8 mouse cellular contexts compared by ENCODE assay signal in genomic region chr7:140881696-140882468, GRCm38 (mm10). TPM values are rescaled to one million over a fixed set of nuclear protein-coding genes. Genes with fewer than 3 reads are reported as not detected.
DNase-seq lines count a peak whose midpoint lies in the region; ATAC-seq and TF ChIP-seq lines count a peak whose summit lies in the region.

Gene Psmd13 (plus strand): TSS chr7:140881968.
Gene Sirt3 (minus strand): TSS chr7:140882309.

- peak; percentile 8; the same call in 1 of the 2 replicates for TF ChIP-seq CTCF in midbrain, postnatal 0 days (IDR thresholded peaks at IDR 0.05)

- H3K9ac ChIP-seq in embryonic facial prominence, embryonic 14.5 days (ENCODE audit: low read depth, low read length): peak within 1 kb of the TSS; percentile 78
- H3K9ac ChIP-seq in limb, embryonic 14.5 days (ENCODE audit: low read depth, low read length, severe bottlenecking): peak within 1 kb of the TSS; percentile 69
- peak within 1 kb of the TSS; percentile 94 for H3K9ac ChIP-seq in midbrain, postnatal 0 days (replicated peaks; ENCODE audit: low read length, poor library complexity, severe bottlenecking)

- H3K27me3 ChIP-seq in embryonic facial prominence, embryonic 14.5 days (replicated peaks; ENCODE audit: control insufficient read depth, insufficient read depth, low read length): no peaks in the 10 kb centered on the region
- H3K27me3 ChIP-seq in limb, embryonic 14.5 days (ENCODE audit: control insufficient read depth, insufficient read depth, low read length): no peaks in the 10 kb centered on the region
- no peaks in the 10 kb centered on the region for H3K27me3 ChIP-seq in midbrain, postnatal 0 days (ENCODE audit: insufficient read depth, low read length)

- DNase-seq in 3T3-L1 (ENCODE audit: low read depth, low spot score): peak; percentile 93
- DNase-seq in adrenal gland, postnatal 4 days (ENCODE audit: low spot score in 2 of 2): peak; percentile 88 to 89
- peak; percentile 97 for DNase-seq in embryonic facial prominence, embryonic 14.5 days (ENCODE audit: low spot score)
- peak; percentile 93 for DNase-seq in heart, adult 8-10 months (ENCODE audit: low spot score)
- DNase-seq in kidney, adult 9 months: peak; percentile 95
- peak; percentile 96 for DNase-seq in limb, embryonic 14.5 days (ENCODE audit: low spot score)
- DNase-seq in midbrain, postnatal 0 days (ENCODE audit: low spot score): peak; percentile 97
- DNase-seq in spleen, postnatal 14 days (ENCODE audit: low spot score in 2 of 2): peak; percentile 86 to 91

- H3K27ac ChIP-seq in embryonic facial prominence, embryonic 14.5 days (replicated peaks; ENCODE audit: low read depth, low read length): peak within 1 kb of the TSS; percentile 91
- peak within 1 kb of the TSS; percentile 58 for H3K27ac ChIP-seq in limb, embryonic 14.5 days (replicated peaks; ENCODE audit: low read depth, low read length)
- peak within 1 kb of the TSS; percentile 89 for H3K27ac ChIP-seq in midbrain, postnatal 0 days (ENCODE audit: low read depth, low read length)

- peak; percentile 97 for ATAC-seq in embryonic facial prominence, embryonic 14.5 days (ENCODE audit: low read depth)
- ATAC-seq in limb, embryonic 14.5 days (ENCODE audit: low FRiP score, low read depth): peak; percentile 96
- ATAC-seq in midbrain, postnatal 0 days (ENCODE audit: low FRiP score): peak; percentile 96

- peaks cover 27% of the 10 kb centered on the region for H3K36me3 ChIP-seq in embryonic facial prominence, embryonic 14.5 days (ENCODE audit: control insufficient read depth, insufficient read depth, low read length)
- H3K36me3 ChIP-seq in limb, embryonic 14.5 days (ENCODE audit: control insufficient read depth, insufficient read depth, low read length): peaks cover 29% of the 10 kb centered on the region
- H3K36me3 ChIP-seq in midbrain, postnatal 0 days (ENCODE audit: insufficient read depth, low read length): peaks cover 13% of the 10 kb centered on the region

- WGBS in embryonic facial prominence, embryonic 14.5 days: under 1% methylated on average over 42 of the region's 59 CpGs
- under 1% methylated on average over 58 of the region's 59 CpGs for WGBS in limb, embryonic 14.5 days
- whole genome bisulfite sequencing in midbrain, postnatal 0 days: under 1% methylated on average over 55 of the region's 59 CpGs

- H3K9me3 ChIP-seq in embryonic facial prominence, embryonic 14.5 days (ENCODE audit: control insufficient read depth, low read length): no peaks in the 10 kb centered on the region
- no peaks in the 10 kb centered on the region for H3K9me3 ChIP-seq in limb, embryonic 14.5 days (ENCODE audit: control insufficient read depth, low read length)
- H3K9me3 ChIP-seq in midbrain, postnatal 0 days (ENCODE audit: low read length): no peaks in the 10 kb centered on the region

- H3K4me1 ChIP-seq in embryonic facial prominence, embryonic 14.5 days (ENCODE audit: control insufficient read depth, insufficient read depth, low read length): peaks cover 8% of the 10 kb centered on the region
- H3K4me1 ChIP-seq in limb, embryonic 14.5 days (ENCODE audit: control insufficient read depth, insufficient read depth, low read length): peaks cover 7% of the 10 kb centered on the region
- H3K4me1 ChIP-seq in midbrain, postnatal 0 days (ENCODE audit: insufficient read depth, low read length): 0 out of 2 replicates have a peak, but pooled peaks cover 4% of the 10 kb centered on the region

- H3K4me3 ChIP-seq in embryonic facial prominence, embryonic 14.5 days (ENCODE audit: low read depth, low read length): peak within 1 kb of the TSS; percentile 60
- H3K4me3 ChIP-seq in limb, embryonic 14.5 days (replicated peaks; ENCODE audit: low read length): peak within 1 kb of the TSS; percentile 72
- peak within 1 kb of the TSS; percentile 81 for H3K4me3 ChIP-seq in midbrain, postnatal 0 days (ENCODE audit: low read depth, low read length)

- H3K4me2 ChIP-seq in embryonic facial prominence, embryonic 14.5 days (ENCODE audit: low read depth, low read length): peak within 1 kb of the TSS; percentile 73
- peak within 1 kb of the TSS; percentile 49 for H3K4me2 ChIP-seq in limb, embryonic 14.5 days (replicated peaks; ENCODE audit: low read depth, low read length, severe bottlenecking)
- peak within 1 kb of the TSS; percentile 74 for H3K4me2 ChIP-seq in midbrain, postnatal 0 days (ENCODE audit: low read depth, low read length, poor library complexity, severe bottlenecking)

- TF ChIP-seq POLR2A in limb, embryonic 14.5 days (IDR thresholded peaks at IDR 0.05; ENCODE audit: borderline replicate concordance, extremely low read depth, insufficient read depth, insufficient read length): peak; percentile 51; the same call in 1 of the 2 replicates

RNA-seq across cellular contexts. Expression of gene Psmd13, which starts in this region (rescaled TPM):
- total RNA-seq in adrenal gland, postnatal 4 days (2021): 100 to 1,000 TPM; 123 to 133 TPM
- polyA plus RNA-seq in embryonic facial prominence, embryonic 14.5 days (2014; fragmentation: Nextera tagmentation; extraction: Ambion mirVana): 127 and 140 TPM in 2 replicates
- total RNA-seq in heart, adult 8-10 months (2022): 10 to 100 TPM; 80.4 to 85.4 (median 84.0) TPM
- polyA plus RNA-seq in limb, embryonic 14.5 days (2012; rRNA removed): 98.9 and 113 TPM in 2 replicates
- polyA plus RNA-seq in limb, embryonic 14.5 days (2014; fragmentation: Nextera tagmentation; extraction: Ambion mirVana): 133 TPM in 2 replicates
- 107 and 136 TPM in 2 replicates for total RNA-seq in midbrain, postnatal 0 days (2014; rRNA removed)
- 245 and 265 TPM in 2 replicates for polyA plus RNA-seq in midbrain, postnatal 0 days (2015; fragmentation: Nextera tagmentation; extraction: Ambion mirVana)

RNA-seq across cellular contexts. Expression of gene Sirt3, which starts in this region (rescaled TPM):
- total RNA-seq in adrenal gland, postnatal 4 days (2021): 10 to 100 TPM; 34.7 to 41.8 TPM
- 18.3 and 19.9 TPM in 2 replicates for polyA plus RNA-seq in embryonic facial prominence, embryonic 14.5 days (2014; fragmentation: Nextera tagmentation; extraction: Ambion mirVana)
- total RNA-seq in heart, adult 8-10 months (2022): 10 to 100 TPM; 67.8 to 72.6 (median 69.6) TPM
- polyA plus RNA-seq in limb, embryonic 14.5 days (2012; rRNA removed): 28.3 and 33.1 TPM in 2 replicates
- polyA plus RNA-seq in limb, embryonic 14.5 days (2014; fragmentation: Nextera tagmentation; extraction: Ambion mirVana): 20.1 and 22.3 TPM in 2 replicates
- total RNA-seq in midbrain, postnatal 0 days (2014; rRNA removed): 55.5 and 66.3 TPM in 2 replicates
- 60.9 and 72.3 TPM in 2 replicates for polyA plus RNA-seq in midbrain, postnatal 0 days (2015; fragmentation: Nextera tagmentation; extraction: Ambion mirVana)

Comparison
In these comparisons a context has a peak if more than half of its experiments do, and no peak if none do; other contexts are left out.
1. Peak in every context shown above with its lines: DNase-seq, ATAC-seq, H3K4me3 ChIP-seq and H3K27ac ChIP-seq.